Mouse (Mus musculus) forebrain, embryonic 10.5 days (tissue): ENCODE results near the gene Gsdma3. TPM values are rescaled to one million over a fixed set of nuclear protein-coding genes. Genes with fewer than 3 reads are reported as not detected.
A peak's percentile ranks its signal among the peaks of the same experiment; 100 is the strongest.
"Not testable (repeated sequence)": the region's sequence is repeated elsewhere in the genome, so short reads cannot be mapped to it uniquely, and the experiment has no call there.

Experiments used
- DNase-seq: peaks from one replicate; pipeline ENCODE4 v3.0.0-alpha.2; 2017; ENCODE audit warnings: low spot score; ENCODE audit errors: extremely low spot score
- H3K27ac ChIP-seq: fragments of 300-500 bp; sonication (generic); 2 replicates; pipeline ENCODE4 v1.5.1; 2016; ENCODE audit warnings: mild to moderate bottlenecking
- H3K27me3 ChIP-seq: fragments of 300-500 bp; sonication (generic); 2 replicates; pipeline ENCODE4 v1.6.1; 2016; ENCODE audit warnings: mild to moderate bottlenecking; ENCODE audit not compliant: poor library complexity, severe bottlenecking
- H3K36me3 ChIP-seq: fragments of 300-500 bp; sonication (generic); replicated peaks from 2 replicates; pipeline ENCODE4 v1.6.1; 2016; ENCODE audit warnings: mild to moderate bottlenecking, moderate library complexity
- H3K4me1 ChIP-seq: fragments of 300-500 bp; sonication (generic); 2 replicates; pipeline ENCODE4 v1.6.1; 2016
- H3K4me3 ChIP-seq: fragments of 300-500 bp; sonication (generic); 2 replicates; pipeline ENCODE4 v1.5.1; 2016; ENCODE audit warnings: mild to moderate bottlenecking, moderate library complexity
- H3K9me3 ChIP-seq: fragments of 300-500 bp; sonication (generic); 2 replicates; pipeline ENCODE4 v1.6.1; 2016; ENCODE audit warnings: mild to moderate bottlenecking, moderate library complexity
- WGBS: fragments of 180-500 bp; shearing (Covaris S2); methylation state at CpG from one replicate; pipeline ENCODE4 v1.1.7; 2016; 5-methylcytosine and 5-hydroxymethylcytosine counted together
- polyA plus RNA-seq: library from polyadenylated mRNA; unstranded; fragments of >200 nt; fragmentation: Nextera tagmentation; extraction: Ambion mirVana; gene quantifications from 2 replicates; pipeline ENCODE4 v1.2.1, GENCODE M21; 2016

Gsdma3 gene
- polyA plus RNA-seq, 1 experiment from 2014 or later, result not detected

- peaks cover 42% of the 10 kb centered on the region for H3K27me3 ChIP-seq
- H3K9me3 ChIP-seq, result no peaks in the 10 kb centered on the region
- H3K36me3 ChIP-seq, result no peaks in the 10 kb centered on the region
- H3K4me1 ChIP-seq, result peaks cover 24% of the 10 kb centered on the region
- WGBS, result under 1% methylated on average over 20 of the region's 20 CpGs
- peak; percentile 73 for DNase-seq
- peak overlapping the region; percentile 53 for H3K4me3 ChIP-seq
- H3K27ac ChIP-seq, result peak overlapping the region; percentile 75
These were observed 24.0 kb upstream of the Gsdma3 start for GRCm38 (mm10) chr11:98602090-98602690.

GRCm38 (mm10) chr11:98603953-98604352 lies 22.2 kb upstream of the Gsdma3 start:
- Histone ChIP-seq H3K27ac (no peak overlapping the region), H3K4me1 (peaks cover 20% of the 10 kb centered on the region), H3K27me3 (peaks cover 29% of the 10 kb centered on the region), H3K36me3 (no peaks in the 10 kb centered on the region), H3K4me3 (no peak overlapping the region), H3K9me3 (no peaks in the 10 kb centered on the region)
- 90% methylated on average over 2 of the region's 2 CpGs for WGBS
- DNase-seq, result no peak

DNA sequence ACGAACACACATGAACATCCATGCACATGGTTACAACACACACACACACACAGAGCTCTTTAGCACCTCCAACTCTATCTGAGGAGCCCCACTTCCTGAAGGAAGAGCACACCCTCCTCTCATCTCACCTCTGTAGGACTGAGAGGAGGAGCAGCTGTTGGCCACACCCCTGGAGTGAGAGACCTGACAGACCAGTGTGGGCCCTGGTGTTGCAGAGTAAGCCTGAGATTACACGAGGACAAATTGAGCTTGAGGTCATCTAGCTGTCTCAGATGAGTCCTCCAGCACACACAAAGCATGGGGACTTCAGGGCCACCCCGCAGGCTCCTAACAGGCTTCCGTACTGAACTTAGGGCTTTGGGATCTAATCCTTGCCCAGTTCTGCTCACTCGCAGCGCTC lies 21.2 kb upstream of the Gsdma3 start:
- peaks cover 15% of the 10 kb centered on the region for H3K4me1 ChIP-seq
- peaks cover 20% of the 10 kb centered on the region for H3K27me3 ChIP-seq
- not testable (repeated sequence) for H3K9me3 ChIP-seq, DNase-seq, H3K4me3 ChIP-seq, H3K36me3 ChIP-seq, H3K27ac ChIP-seq
- 74% methylated on average over 6 of the region's 6 CpGs for WGBS

DNA sequence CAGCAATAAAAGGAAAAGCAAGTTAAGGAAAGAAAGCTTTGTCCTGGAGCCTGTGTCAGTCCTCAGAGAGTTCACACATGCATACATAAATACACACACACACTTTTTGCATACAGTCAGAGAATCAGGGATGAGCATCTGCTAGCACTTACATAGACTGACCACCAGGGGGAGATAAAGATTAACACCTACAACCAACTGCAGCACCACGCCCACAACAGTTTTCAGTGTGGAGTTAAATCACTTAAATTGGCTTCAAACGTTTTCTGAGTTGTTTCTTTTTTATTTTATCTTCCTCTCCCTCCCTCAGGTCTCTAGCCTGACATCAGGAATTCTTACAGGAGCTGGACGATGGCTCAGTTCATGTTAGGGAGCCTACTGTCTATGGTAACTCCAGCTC lies 19.4 kb upstream of the Gsdma3 start:
- no peaks in the 10 kb centered on the region for H3K36me3 ChIP-seq
- H3K4me3 ChIP-seq, result no peak overlapping the region
- H3K9me3 ChIP-seq, result no peaks in the 10 kb centered on the region
- peaks cover 12% of the 10 kb centered on the region for H3K4me1 ChIP-seq
- DNase-seq, result no peak
- 12% methylated on average over 3 of the region's 3 CpGs for WGBS
- 0 out of 2 replicates have a peak, but pooled peaks cover 1% of the 10 kb centered on the region for H3K27me3 ChIP-seq
- H3K27ac ChIP-seq, result no peak overlapping the region

GRCm38 (mm10) chr11:98620791-98621190 lies 5.4 kb upstream of the Gsdma3 start:
- H3K27me3 ChIP-seq, result no peaks in the 10 kb centered on the region
- DNase-seq, result no peak
- H3K9me3 ChIP-seq, result peaks cover 27% of the 10 kb centered on the region
- H3K4me3 ChIP-seq, result no peak overlapping the region
- WGBS, result 92% methylated on average over 13 of the region's 13 CpGs
- H3K36me3 ChIP-seq, result no peaks in the 10 kb centered on the region
- H3K27ac ChIP-seq, result no peak overlapping the region
- H3K4me1 ChIP-seq, result no peaks in the 10 kb centered on the region

DNA sequence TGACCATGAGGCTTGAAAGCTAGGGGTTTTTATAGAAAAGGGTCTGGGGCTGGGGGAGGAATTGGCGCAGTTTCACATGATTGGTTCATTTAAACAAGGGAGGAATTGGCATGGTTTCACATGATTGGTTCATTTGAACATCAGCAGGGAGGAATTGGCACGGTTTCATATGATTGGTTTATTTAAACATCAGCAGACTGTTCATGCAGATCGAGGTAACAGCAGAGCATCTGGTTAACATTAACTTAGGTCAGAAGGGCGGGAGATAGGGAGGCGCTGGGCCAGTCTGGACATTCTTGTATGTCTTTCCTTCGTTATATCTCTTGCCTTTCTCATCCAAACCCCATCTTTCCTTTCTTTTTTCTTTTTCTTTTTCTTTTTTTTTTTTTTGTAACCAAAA lies 2.2 kb upstream of the Gsdma3 start:
- 81% methylated on average over 6 of the region's 6 CpGs for WGBS
- not testable (repeated sequence) for H3K36me3 ChIP-seq, H3K27ac ChIP-seq, DNase-seq, H3K4me3 ChIP-seq, H3K27me3 ChIP-seq, H3K4me1 ChIP-seq
- H3K9me3 ChIP-seq, result peaks cover 27% of the 10 kb centered on the region

- not testable (repeated sequence) for H3K27me3 ChIP-seq, H3K36me3 ChIP-seq, H3K4me1 ChIP-seq, H3K4me3 ChIP-seq, H3K27ac ChIP-seq, DNase-seq
- 84% methylated on average over 2 of the region's 2 CpGs for WGBS
- peaks cover 27% of the 10 kb centered on the region for H3K9me3 ChIP-seq
These were observed 1.8 kb upstream of the Gsdma3 start for GRCm38 (mm10) chr11:98624381-98624780.

DNA sequence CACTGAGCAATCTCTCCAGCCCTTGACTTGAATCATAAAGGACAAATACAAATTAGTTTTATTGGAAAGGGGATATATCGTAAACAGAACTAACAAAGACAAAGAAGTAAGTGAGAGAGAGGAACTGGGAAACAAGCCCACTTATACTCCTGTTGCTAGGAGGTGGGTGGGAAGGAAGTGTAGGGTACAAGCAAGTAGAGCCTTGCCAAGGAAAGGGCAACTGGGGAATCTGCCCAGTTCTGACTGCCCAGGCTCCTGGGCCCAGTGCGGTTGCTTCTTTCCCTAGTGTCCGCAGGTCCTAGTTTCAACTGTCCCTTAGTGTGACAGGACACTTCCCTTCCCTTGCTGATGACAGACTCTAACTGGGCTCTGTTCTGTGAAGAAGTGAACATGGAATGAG lies 2.5 kb downstream of the Gsdma3 start:
- H3K27ac ChIP-seq, result no peak overlapping the region
- H3K4me3 ChIP-seq, result no peak overlapping the region
- no peaks in the 10 kb centered on the region for H3K4me1 ChIP-seq
- no peak for DNase-seq
- no peaks in the 10 kb centered on the region for H3K27me3 ChIP-seq
- H3K9me3 ChIP-seq, result peaks cover 3% of the 10 kb centered on the region; the same call in 1 of the 2 replicates
- no peaks in the 10 kb centered on the region for H3K36me3 ChIP-seq
- 95% methylated on average over 3 of the region's 3 CpGs for WGBS

- no peak overlapping the region for H3K27ac ChIP-seq
- no peak for DNase-seq
- 84% methylated on average over 5 of the region's 5 CpGs for WGBS
- no peaks in the 10 kb centered on the region for H3K36me3 ChIP-seq
- H3K27me3 ChIP-seq, result no peaks in the 10 kb centered on the region
- H3K4me3 ChIP-seq, result no peak overlapping the region
- no peaks in the 10 kb centered on the region for H3K9me3 ChIP-seq
- H3K4me1 ChIP-seq, result no peaks in the 10 kb centered on the region
These were observed 4.5 kb downstream of the Gsdma3 start for GRCm38 (mm10) chr11:98630646-98631045.

DNA sequence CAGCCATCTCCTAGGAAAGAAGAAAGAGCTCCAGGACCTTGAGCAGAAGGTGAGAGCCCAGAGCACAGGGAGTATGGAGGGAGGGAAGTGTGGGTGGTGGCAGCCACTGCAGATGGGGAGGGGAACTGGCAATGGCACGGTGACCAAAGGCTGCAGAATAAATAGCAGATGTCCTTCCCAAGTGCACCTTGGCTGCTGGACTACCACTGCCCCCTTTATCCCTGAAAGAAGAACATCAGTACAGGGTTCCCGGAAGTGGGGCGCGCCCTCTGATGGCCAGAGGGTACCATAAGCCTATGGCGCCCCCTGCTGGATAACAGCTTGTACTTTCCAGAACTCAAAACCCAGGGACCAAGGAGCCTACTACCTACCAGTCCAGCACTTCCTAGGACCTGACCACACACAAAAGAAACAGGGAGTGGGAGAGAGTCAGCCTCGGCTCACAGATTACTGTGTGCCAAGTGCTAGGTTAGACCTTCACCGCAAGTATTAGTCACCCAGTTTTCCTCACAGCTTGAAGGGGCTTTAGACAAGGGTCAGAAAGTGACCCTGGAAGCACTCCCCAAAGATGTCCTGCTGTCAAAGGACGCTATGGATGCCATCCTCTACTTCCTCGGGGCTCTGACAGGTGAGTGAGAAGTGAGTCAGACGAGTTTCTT lies 9.3 kb downstream of the Gsdma3 start:
- not testable (repeated sequence) for H3K36me3 ChIP-seq, H3K9me3 ChIP-seq, H3K4me1 ChIP-seq, H3K4me3 ChIP-seq, H3K27ac ChIP-seq, H3K27me3 ChIP-seq, DNase-seq
- WGBS, result 40% methylated on average over 10 of the region's 10 CpGs

GRCm38 (mm10) chr11:98637501-98637900 lies 11.3 kb downstream of the Gsdma3 start:
- no peaks in the 10 kb centered on the region for H3K9me3 ChIP-seq

GRCm38 (mm10) chr11:98640091-98640490 lies 13.9 kb downstream of the Gsdma3 start:
- H3K4me3 ChIP-seq, result no peak overlapping the region
- no peaks in the 10 kb centered on the region for H3K4me1 ChIP-seq
- H3K36me3 ChIP-seq, result no peaks in the 10 kb centered on the region
- WGBS, result 78% methylated on average over 5 of the region's 5 CpGs
- DNase-seq, result no peak
- H3K27me3 ChIP-seq, result no peaks in the 10 kb centered on the region
- no peaks in the 10 kb centered on the region for H3K9me3 ChIP-seq
- no peak overlapping the region for H3K27ac ChIP-seq

More at GRCm38 (mm10) chr11:98637501-98637900, 11.3 kb downstream of the Gsdma3 start:
- WGBS, result 81% methylated on average over 1 of the region's 1 CpGs
- H3K4me3 ChIP-seq, result no peak overlapping the region
- H3K27me3 ChIP-seq, result no peaks in the 10 kb centered on the region
- H3K27ac ChIP-seq, result no peak overlapping the region
- no peaks in the 10 kb centered on the region for H3K4me1 ChIP-seq
- no peaks in the 10 kb centered on the region for H3K36me3 ChIP-seq
- DNase-seq, result no peak

DNA sequence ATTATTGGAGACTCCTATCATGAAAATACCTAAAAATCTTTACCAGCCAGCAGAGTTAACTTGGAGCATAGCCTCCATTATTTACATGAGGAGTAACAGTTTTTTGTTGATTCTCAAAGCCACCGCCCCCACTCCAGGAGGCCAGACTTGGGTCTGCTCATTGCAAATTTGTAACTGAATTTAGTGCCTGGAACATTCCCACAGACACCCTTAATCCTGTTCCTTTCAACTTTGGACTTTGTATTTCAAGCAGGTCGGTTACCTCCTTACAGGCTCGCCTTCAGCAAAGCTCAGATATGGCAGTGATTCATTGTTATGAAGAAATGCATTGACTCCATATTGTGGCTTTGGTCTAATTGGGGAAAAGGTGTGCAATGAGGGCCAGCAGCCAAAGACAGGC lies 18.6 kb downstream of the Gsdma3 start:
- DNase-seq, result no peak
- 88% methylated on average over 3 of the region's 3 CpGs for WGBS
- H3K4me3 ChIP-seq, result no peak overlapping the region
- no peaks in the 10 kb centered on the region for H3K4me1 ChIP-seq
- no peak overlapping the region for H3K27ac ChIP-seq
- no peaks in the 10 kb centered on the region for H3K27me3 ChIP-seq
- H3K9me3 ChIP-seq, result no peaks in the 10 kb centered on the region
- H3K36me3 ChIP-seq, result no peaks in the 10 kb centered on the region
